Mouse (Mus musculus) brain, embryonic 14.5 days (tissue): ENCODE results near the gene Ciart.
"Not testable (repeated sequence)": the region's sequence is repeated elsewhere in the genome, so short reads cannot be mapped to it uniquely, and the experiment has no call there.

Source experiments
- CTCF ChIP-seq: fragments of 200-500 bp; IDR thresholded peaks from 2 replicates; pipeline ENCODE4 v1.5.1; 2012; ENCODE audit warnings: inconsistent platforms, mild to moderate bottlenecking, moderate library complexity, borderline replicate concordance; ENCODE audit not compliant: insufficient read depth, insufficient read length; ENCODE audit errors: extremely low read depth
- POLR2A ChIP-seq: fragments of 200-500 bp; IDR thresholded peaks from 2 replicates; pipeline ENCODE4 v1.6.1; 2012; ENCODE audit warnings: mild to moderate bottlenecking, inconsistent platforms, borderline replicate concordance; ENCODE audit not compliant: poor library complexity, insufficient read depth, insufficient read length, severe bottlenecking; ENCODE audit errors: extremely low read depth

GRCm38 (mm10) chr3:95858278-95858677, 23.8 kb downstream of the Ciart start:
- not testable (repeated sequence) for TF ChIP-seq POLR2A, CTCF
